Mouse (Mus musculus) liver, embryonic 14.5 days (tissue): ENCODE data around the gene Rab20.

Experiments used
- CTCF ChIP-seq: IDR thresholded peaks from 2 replicates; pipeline ENCODE4 v1.5.1; 2016; ENCODE audit warnings: antibody characterized with exemption, low read depth, control low read depth
- EP300 ChIP-seq: IDR thresholded peaks from 2 replicates; pipeline ENCODE4 v1.6.1; 2016; ENCODE audit warnings: antibody characterized with exemption, low read depth

DNA sequence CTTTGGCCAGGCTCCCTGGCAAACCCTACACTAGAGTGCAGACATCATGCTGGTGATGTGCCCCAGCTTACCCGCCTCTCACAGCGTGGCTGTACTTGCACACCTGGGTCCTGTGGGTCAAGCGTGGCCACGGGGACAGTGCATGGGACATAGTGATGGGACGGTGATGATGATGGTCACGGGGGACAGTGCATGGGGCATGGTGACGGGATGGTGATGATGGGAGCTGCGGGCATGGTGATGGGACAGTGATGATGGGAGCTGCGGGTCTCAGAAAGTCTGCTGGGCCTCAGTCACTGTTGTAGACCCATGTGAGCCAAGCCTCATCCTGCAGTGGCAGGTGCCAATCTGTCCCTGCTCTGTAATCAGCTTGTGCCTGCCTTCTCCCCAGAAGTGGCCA lies 37.8 kb upstream of the Rab20 start:
- TF ChIP-seq CTCF (no peak), EP300 (no peak)
